Mouse (Mus musculus) left cerebral cortex, postnatal 25 days (tissue): Measurements from ENCODE around the gene Tcte2. TPM values are rescaled to one million over a fixed set of nuclear protein-coding genes. Genes with fewer than 3 reads are reported as not detected.
"Not testable (repeated sequence)": the region's sequence is repeated elsewhere in the genome, so short reads cannot be mapped to it uniquely, and the experiment has no call there.

ENCODE experiments used
- DNase-seq, 2 experiments: peaks; one replicate each; pipeline ENCODE4 v3.0.0; 2022; ENCODE audit warnings: low spot score in 2 of 2, mixed read lengths in 1 of 2
- intact Hi-C: fragments of 180-260 bp; cut with DNase I; formaldehyde crosslinking; loops from one replicate; pipeline ENCODE4 v1.15.1; 2025
- total RNA-seq, 2 experiments: library from RNA; stranded (reverse); gene quantifications; 2 replicates each; pipeline ENCODE4 v1.2.3; 2021

Gene Tcte2
- total RNA-seq, 2 experiments from 2014 or later: 22.8 to 23.2 TPM

- no peak for DNase-seq
- intact Hi-C loops: no loop called here
These were observed 67.4 kb downstream of the Tcte2 start for GRCm38 (mm10) chr17:13694181-13694580.

- intact Hi-C loops: no loop called here
- DNase-seq: no peak
These were observed 74.0 kb downstream of the Tcte2 start for GRCm38 (mm10) chr17:13687656-13688055.

- DNase-seq: no peak
- intact Hi-C loops: no loop called here
These were observed 74.5 kb downstream of the Tcte2 start for GRCm38 (mm10) chr17:13687086-13687485.

- intact Hi-C loops: no loop called here
- peak in 1 of 2 experiments; percentile 64 for DNase-seq
These were observed 76.0 kb downstream of the Tcte2 start for GRCm38 (mm10) chr17:13685621-13686020.

DNA sequence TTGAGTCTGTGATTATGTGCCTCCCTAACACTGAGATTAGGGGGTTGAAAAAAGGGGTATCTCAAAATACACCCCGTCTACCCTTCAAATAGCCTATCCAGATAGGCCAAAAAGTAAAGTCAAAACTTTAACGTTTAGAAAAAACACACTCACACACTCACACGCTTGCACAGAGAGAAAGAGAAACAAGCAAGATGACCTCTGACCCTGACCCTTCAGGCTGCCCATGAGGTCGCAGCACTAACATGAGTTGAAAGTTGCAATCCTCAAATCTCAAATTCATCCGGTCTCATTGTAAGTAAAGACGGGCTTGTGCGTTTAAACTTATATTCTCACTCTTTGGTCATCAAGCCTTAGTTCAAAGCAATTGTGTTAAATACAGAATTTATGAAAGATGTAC lies 77.4 kb downstream of the Tcte2 start:
- intact Hi-C loops: loop anchor here (5.0 kb wide), 1 partner anchor 212 kb away; no protein-coding TSS in a partner anchor
- DNase-seq: no peak

DNA sequence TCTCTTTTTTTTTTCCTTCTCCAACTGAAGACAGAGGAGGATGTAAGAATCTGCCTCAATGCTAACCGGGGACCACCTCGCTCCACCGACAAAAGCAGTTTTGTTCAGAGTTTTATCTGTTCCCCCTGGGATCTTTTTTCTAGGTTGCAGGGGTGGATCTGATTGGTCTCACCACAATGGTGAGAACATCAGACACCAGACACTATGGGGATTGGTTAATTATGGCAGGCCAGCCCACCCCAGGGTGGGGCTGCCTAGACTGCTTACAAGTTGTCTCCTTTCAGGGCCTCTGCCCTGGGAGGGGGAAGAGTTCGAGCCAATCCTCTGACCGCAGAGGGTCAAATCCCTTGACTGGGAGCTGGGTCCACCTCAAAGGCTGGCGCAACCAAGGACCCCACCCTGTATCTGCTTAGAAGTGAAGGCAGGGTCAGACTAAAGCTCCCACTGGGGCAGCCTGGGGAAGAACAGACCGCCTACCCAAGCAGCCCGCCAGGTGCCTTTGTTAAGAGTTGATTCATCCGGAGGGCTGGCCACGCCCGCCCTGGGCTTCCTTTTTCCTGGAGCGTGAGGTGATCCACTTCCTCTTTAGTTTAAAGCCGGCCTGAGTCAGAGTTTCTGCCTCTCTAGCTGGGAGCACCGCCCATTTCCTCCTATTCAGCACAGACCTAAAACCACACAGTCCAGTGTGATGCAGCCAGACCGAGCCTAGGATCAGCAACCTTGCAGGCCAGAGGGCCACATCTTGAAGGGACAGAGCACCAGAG lies 78.0 kb downstream of the Tcte2 start:
- intact Hi-C loops: loop anchor here (5.0 kb wide), 1 partner anchor 211 kb away; no protein-coding TSS in a partner anchor
- DNase-seq: no peak

DNA sequence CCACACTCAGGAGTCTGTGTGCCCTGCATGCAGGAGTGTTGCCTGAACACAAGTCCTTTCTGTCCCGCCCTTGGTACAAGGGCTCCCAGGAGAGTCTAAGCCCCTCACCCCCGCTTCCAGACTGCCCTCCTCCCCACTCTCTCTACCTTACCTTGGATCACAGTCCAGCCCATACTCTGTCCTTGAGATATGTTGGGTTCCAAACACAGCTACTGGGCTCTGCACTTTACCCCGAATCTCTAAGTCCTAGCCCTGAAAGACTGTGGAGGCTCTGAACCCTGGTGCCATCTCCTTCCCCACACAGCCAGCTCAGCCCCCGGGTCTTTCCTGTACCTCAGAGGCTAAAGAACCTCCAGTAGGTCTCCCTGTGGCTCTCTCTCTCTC lies 78.6 kb downstream of the Tcte2 start:
- DNase-seq: no peak
- intact Hi-C loops: loop anchor here (5.0 kb wide), 1 partner anchor 211 kb away; no protein-coding TSS in a partner anchor

DNA sequence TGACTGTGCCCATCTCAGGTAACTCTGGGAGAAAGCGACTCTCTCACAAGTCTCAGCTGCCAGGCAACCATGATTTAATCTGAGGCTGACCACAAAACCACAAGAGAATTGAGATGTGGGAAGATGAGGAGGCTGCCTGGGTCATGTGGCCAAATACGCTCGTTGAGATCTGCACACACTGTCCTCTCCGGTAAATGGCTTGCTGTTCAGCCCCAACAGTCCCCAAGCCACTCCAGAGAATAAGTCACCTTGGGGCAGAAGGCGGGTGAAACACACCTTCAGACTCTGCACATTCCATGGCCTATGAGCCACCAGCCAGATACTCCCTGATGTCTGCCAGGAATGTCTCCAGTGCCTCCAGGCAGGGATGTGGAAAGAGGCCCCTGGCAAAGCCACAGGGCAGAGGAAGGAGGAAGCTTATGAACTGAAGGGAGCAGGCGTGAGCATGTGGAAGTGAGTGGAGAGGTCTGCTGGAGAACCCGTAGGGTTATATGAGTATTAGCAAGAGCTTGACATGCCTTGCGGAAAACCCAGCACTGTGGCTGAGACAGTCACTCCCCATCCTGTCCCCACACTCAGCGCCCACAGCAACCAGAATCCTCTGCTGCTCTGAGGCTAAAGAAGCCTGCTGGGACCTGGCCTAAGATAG lies 79.1 kb downstream of the Tcte2 start:
- intact Hi-C loops: loop anchor here (5.0 kb wide), 1 partner anchor 210 kb away; no protein-coding TSS in a partner anchor
- no peak for DNase-seq

GRCm38 (mm10) chr17:13681686-13682085 lies 79.9 kb downstream of the Tcte2 start:
- no peak for DNase-seq
- intact Hi-C loops: loop anchor here (5.0 kb wide), 1 partner anchor 209 kb away; no protein-coding TSS in a partner anchor

- intact Hi-C loops: loop anchor here (5.0 kb wide), 1 partner anchor 209 kb away; no protein-coding TSS in a partner anchor
These were observed 80.5 kb downstream of the Tcte2 start for GRCm38 (mm10) chr17:13681126-13681525.

DNA sequence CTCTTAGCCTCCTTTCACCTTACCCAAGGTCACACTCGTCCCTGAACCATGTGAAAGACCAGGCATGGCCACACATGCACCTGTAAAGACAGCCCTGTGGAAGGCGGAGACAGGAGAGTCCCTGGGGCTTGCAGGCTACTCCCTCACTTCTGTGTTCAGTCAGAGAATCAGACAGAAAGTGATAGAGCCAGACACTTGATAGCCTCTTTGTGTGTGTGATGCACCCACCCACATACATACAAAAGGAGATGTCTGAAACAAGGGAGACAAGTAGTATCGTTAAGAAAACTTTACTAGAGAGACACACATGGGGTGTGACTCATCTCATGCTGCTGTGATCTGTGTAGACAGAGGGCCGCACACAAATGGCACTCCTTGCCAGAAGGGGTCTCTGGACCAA lies 81.3 kb downstream of the Tcte2 start:
- DNase-seq: no peak
- intact Hi-C loops: loop anchor here (5.0 kb wide), 1 partner anchor 208 kb away; no protein-coding TSS in a partner anchor

More at GRCm38 (mm10) chr17:13681126-13681525, 80.5 kb downstream of the Tcte2 start:
- DNase-seq: peak; percentile 35 to 79

- intact Hi-C loops: loop anchor here (5.0 kb wide), 4 partner anchors 83 to 207 kb away; partner anchors contain the start of genes Afdn and Tcte2
- no peak for DNase-seq
These were observed 81.9 kb downstream of the Tcte2 start for GRCm38 (mm10) chr17:13679725-13680124.

GRCm38 (mm10) chr17:13677225-13678148 lies 84.1 kb downstream of the Tcte2 start:
- intact Hi-C loops: loop anchor here (5.0 kb wide), 3 partner anchors 85 to 150 kb away; partner anchors contain the start of genes Afdn and Tcte2
- DNase-seq: peak in 1 of 2 experiments; percentile 64

GRCm38 (mm10) chr17:13676099-13676498 lies 85.5 kb downstream of the Tcte2 start:
- intact Hi-C loops: loop anchor here (5.0 kb wide), 3 partner anchors 86 to 151 kb away; partner anchors contain the start of genes Afdn and Tcte2

DNA sequence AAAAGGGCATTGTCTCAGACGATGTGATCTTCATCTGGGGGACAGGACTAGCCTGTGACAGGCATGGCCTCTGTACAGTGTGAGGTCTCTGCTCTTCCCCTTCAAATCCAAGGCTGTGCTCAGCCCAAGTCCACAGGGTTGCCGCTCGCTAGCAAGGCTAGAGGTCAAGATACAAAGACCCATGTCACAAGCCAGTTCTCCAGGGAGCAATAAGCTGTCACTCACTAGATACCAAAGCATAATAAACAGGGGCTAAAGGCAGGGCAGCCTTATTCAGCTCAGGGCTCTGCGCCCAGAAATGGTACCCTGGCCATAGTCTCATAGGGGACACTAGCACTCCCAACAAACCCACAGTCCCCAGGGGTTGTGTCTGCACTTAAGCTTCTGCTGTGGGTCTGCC lies 86.0 kb downstream of the Tcte2 start:
- intact Hi-C loops: loop anchor here (5.0 kb wide), 3 partner anchors 87 to 152 kb away; partner anchors contain the start of genes Afdn and Tcte2
- no peak for DNase-seq

More at GRCm38 (mm10) chr17:13676099-13676498, 85.5 kb downstream of the Tcte2 start:
- not testable (repeated sequence) for DNase-seq

GRCm38 (mm10) chr17:13674695-13675306 lies 86.8 kb downstream of the Tcte2 start:
- no peak for DNase-seq
- intact Hi-C loops: loop anchor here (5.0 kb wide), 3 partner anchors 88 to 152 kb away; partner anchors contain the start of genes Afdn and Tcte2

DNA sequence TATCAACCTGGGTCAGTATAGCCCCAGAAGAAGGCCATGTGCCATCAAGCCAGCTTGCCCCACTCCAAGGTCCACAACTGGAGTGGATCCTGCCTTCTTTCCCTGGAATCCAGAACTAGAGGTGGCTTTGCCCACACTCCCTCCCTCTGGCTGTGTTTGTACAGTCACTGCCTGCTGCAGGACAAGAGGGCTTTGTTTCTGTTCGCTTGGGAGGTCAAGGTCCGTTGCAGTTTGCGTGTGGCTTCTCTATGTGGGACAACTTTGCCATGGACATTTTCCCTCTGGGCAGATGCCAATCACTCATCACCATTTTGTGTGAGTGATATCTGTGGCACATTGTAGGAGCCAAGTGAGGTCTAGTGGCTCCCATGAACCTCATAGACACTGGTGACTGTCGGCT lies 89.9 kb downstream of the Tcte2 start:
- no peak for DNase-seq
- intact Hi-C loops: no loop called here

DNA sequence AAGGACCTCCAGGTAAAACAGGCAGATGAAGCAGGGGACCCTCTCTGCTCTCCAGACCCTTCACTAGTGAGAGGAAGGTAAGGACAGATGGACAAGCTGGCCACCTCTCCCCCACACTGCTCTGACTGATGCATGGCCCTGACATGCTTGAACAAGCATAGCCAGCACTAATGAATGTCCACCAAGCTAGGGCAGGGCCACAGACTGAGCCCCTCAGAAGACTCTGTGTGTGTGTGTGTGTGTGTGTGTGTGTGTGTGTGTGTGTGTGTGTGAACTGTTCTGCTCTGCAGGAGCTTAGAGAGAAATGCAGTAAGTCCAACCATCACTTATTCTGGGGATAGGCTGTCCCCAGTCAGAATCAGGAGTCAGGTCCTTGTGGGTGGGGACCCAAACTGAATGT lies 91.4 kb downstream of the Tcte2 start:
- intact Hi-C loops: no loop called here
- DNase-seq: no peak

- intact Hi-C loops: no loop called here
- DNase-seq: peak in 1 of 2 experiments; percentile 53
These were observed 92.4 kb downstream of the Tcte2 start for GRCm38 (mm10) chr17:13669206-13669605.
